Mouse (Mus musculus): ENCODE measurements around the gene Mrpl38. TPM values are rescaled to one million over a fixed set of nuclear protein-coding genes. Genes with fewer than 3 reads are reported as not detected.

Mrpl38 gene
- polyA plus RNA-seq, 1 experiment, result 69.3 TPM

DNA sequence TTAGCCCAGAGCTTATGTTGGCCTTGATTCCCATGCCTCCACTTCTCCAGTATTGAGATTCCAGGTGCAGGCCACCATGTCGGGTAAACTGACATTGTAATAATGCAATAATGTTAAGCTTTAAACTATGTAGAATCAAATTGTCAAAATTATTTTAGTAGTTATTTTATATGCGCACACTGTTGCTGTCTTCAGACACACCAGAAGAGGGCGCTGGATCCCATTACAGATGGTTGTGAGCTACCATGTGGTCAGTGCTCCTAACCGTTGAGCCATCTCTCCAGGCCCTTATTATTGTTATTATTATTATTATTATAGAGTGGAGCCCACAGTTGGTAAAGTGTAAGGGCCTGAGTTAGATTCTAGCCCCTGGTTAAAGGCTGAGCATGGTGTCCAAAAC is 27.6 kb downstream of the Mrpl38 start:
- TF ChIP-seq CTCF (IDR thresholded peaks at IDR 0.05; ENCODE audit: low read depth, low read length) (peak; percentile 12), EP300 (IDR thresholded peaks at IDR 0.05; ENCODE audit: insufficient read depth, low read depth, low read length) (no peak)
- Histone ChIP-seq H3K27me3 (ENCODE audit: control insufficient read depth, insufficient read depth, low read length, poor library complexity, severe bottlenecking) (peaks cover 11% of the 10 kb centered on the region), H3K9ac (ENCODE audit: low read depth, poor library complexity, severe bottlenecking) (no peak overlapping the region), H3K4me1 (ENCODE audit: control insufficient read depth, insufficient read depth, low read length) (peaks cover 6% of the 10 kb centered on the region), H3K36me3 (ENCODE audit: control insufficient read depth, insufficient read depth, low read length, poor library complexity, severe bottlenecking) (no peaks in the 10 kb centered on the region), H3K27ac (ENCODE audit: insufficient read depth, low read length) (no peak overlapping the region), H3K4me3 (ENCODE audit: low read depth, low read length) (no peak overlapping the region), H3K9me3 (replicated peaks; ENCODE audit: control insufficient read depth, insufficient read depth, low read length, poor library complexity, severe bottlenecking) (no peaks in the 10 kb centered on the region)

DNA sequence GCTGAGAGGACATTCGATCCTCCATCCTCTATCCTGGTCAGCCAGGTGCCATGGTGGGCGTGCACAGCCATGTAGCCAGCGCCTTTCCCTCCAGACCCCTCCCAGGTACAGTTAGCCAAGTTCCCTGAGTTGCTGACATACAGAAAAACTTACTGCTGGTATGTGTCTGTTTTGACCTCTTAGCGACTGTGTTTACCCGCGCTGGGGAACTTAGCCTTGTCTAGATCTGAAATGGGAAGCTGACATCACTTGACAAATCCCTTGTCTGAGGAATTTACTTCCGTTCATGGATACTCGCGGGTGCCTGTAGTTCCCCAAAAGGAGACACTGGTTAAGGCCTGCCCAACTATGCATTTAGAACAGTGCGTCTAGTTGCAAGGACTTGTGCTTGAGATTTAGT is 28.1 kb downstream of the Mrpl38 start:
- Histone ChIP-seq H3K9ac (ENCODE audit: low read depth, poor library complexity, severe bottlenecking) (peak overlapping the region; percentile 47; the same call in 1 of the 2 replicates), H3K4me1 (ENCODE audit: control insufficient read depth, insufficient read depth, low read length) (peaks cover 6% of the 10 kb centered on the region), H3K27ac (ENCODE audit: insufficient read depth, low read length) (no peak overlapping the region)

DNA sequence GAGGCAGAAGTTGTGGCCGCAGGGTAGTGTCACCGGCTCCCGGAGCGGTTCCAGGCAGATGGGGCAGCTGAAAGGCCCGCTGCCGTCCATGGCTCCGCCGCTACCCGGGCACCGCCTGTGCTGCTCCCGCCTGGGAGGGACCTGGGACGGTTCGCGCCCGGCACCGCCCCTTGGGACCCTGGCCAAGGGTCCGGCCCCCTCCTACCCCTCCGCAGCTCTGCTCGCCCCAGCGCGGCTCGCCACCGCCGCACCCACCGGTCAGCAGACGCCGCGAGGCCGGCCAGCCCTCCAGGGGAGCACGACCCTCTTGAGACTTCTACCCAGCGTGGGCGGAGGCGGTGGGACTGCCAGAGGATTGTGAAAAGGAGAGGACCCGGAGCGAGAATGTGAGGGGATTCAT is 28.5 kb downstream of the Mrpl38 start:
- Histone ChIP-seq H3K27ac (ENCODE audit: insufficient read depth, low read length) (no peak overlapping the region), H3K27me3 (ENCODE audit: control insufficient read depth, insufficient read depth, low read length, poor library complexity, severe bottlenecking) (peaks cover 11% of the 10 kb centered on the region), H3K4me1 (ENCODE audit: control insufficient read depth, insufficient read depth, low read length) (peaks cover 6% of the 10 kb centered on the region), H3K4me3 (ENCODE audit: low read depth, low read length) (peak overlapping the region; percentile 40), H3K9ac (ENCODE audit: low read depth, poor library complexity, severe bottlenecking) (peak overlapping the region; percentile 47), H3K9me3 (replicated peaks; ENCODE audit: control insufficient read depth, insufficient read depth, low read length, poor library complexity, severe bottlenecking) (no peaks in the 10 kb centered on the region), H3K36me3 (ENCODE audit: control insufficient read depth, insufficient read depth, low read length, poor library complexity, severe bottlenecking) (no peaks in the 10 kb centered on the region)
- TF ChIP-seq POLR2A (IDR thresholded peaks at IDR 0.05; ENCODE audit: insufficient read depth, low read length) (no peak), EP300 (IDR thresholded peaks at IDR 0.05; ENCODE audit: insufficient read depth, low read depth, low read length) (no peak), CTCF (IDR thresholded peaks at IDR 0.05; ENCODE audit: low read depth, low read length) (no peak)

More for the DNA sequence above, 28.1 kb downstream of the Mrpl38 start:
- H3K27me3 ChIP-seq (ENCODE audit: control insufficient read depth, insufficient read depth, low read length, poor library complexity, severe bottlenecking), result peaks cover 11% of the 10 kb centered on the region
- H3K4me3 ChIP-seq (ENCODE audit: low read depth, low read length), result peak overlapping the region; percentile 40
- no peak for TF ChIP-seq POLR2A (IDR thresholded peaks at IDR 0.05; ENCODE audit: insufficient read depth, low read length)
- no peak for TF ChIP-seq EP300 (IDR thresholded peaks at IDR 0.05; ENCODE audit: insufficient read depth, low read depth, low read length)
- H3K36me3 ChIP-seq (ENCODE audit: control insufficient read depth, insufficient read depth, low read length, poor library complexity, severe bottlenecking), result no peaks in the 10 kb centered on the region
- H3K9me3 ChIP-seq (replicated peaks; ENCODE audit: control insufficient read depth, insufficient read depth, low read length, poor library complexity, severe bottlenecking), result no peaks in the 10 kb centered on the region

DNA sequence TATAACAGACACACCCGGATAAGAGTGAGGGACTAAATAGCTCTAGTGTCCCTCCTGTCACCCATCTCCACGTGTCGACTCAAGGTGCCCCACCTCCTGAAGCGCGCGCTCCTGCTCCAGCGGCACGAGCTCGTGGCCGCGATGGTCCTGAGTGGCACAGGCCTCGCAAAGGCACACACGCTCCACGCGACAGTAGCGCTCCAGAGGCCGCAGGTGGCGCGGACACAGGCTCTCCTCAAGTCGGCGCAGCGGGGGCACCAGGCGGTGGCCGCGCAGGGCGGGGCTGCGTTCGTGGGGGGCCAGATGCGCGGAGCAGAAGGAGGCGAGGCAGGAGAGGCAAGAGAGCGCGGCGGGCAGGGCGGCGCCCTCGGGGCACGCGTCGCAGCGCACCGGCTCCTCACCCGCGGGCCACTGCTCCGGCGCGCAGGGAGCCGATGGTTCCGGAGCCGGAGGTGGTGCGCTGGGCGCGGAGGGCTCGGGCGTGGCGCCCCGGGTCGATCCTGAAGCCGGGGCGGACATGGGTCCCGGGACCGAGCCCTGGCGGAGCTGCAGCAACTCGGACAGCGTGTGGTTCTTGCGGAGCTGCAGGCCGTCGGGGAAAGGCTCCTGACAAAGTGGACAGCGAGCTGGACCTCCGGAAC is 29.1 kb downstream of the Mrpl38 start:
- Histone ChIP-seq H3K4me3 (ENCODE audit: low read depth, low read length) (peak overlapping the region; percentile 40), H3K9ac (ENCODE audit: low read depth, poor library complexity, severe bottlenecking) (peak overlapping the region; percentile 47), H3K27me3 (ENCODE audit: control insufficient read depth, insufficient read depth, low read length, poor library complexity, severe bottlenecking) (peaks cover 11% of the 10 kb centered on the region), H3K9me3 (replicated peaks; ENCODE audit: control insufficient read depth, insufficient read depth, low read length, poor library complexity, severe bottlenecking) (no peaks in the 10 kb centered on the region), H3K36me3 (ENCODE audit: control insufficient read depth, insufficient read depth, low read length, poor library complexity, severe bottlenecking) (no peaks in the 10 kb centered on the region), H3K27ac (ENCODE audit: insufficient read depth, low read length) (no peak overlapping the region), H3K4me1 (ENCODE audit: control insufficient read depth, insufficient read depth, low read length) (peaks cover 6% of the 10 kb centered on the region)
- no peak for TF ChIP-seq CTCF (IDR thresholded peaks at IDR 0.05; ENCODE audit: low read depth, low read length)

DNA sequence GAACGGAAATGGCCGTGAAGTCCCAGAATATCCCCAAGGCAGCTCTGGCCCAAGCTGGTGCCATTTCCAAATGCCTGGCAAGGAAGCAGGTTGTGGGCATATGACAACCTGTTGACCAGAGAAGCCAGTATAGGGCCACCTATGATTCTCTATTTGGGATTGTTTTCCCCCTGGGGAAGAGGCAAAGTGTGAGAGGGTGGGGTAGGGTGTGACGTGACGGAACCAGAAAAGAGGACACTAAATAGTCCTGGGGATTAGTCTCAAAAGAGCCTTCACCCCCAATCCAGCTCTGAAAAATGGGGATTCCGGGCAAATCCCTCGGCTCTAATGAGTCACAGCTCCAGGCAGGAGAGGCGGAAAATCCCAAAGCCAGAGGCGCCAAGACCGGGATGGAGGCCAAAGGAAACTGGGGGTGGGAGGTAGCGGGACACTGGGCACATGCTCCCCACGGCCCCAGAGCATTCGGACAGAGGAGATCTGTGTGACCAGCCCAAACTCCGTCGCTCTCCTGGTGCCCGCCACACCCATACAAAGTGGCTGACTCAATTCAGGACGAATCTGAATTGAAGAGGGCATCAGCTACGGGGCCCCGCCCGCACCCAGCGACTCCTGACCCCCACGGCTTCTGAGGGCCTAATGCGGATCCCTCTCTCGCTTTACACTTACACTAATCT is 30.1 kb downstream of the Mrpl38 start:
- Histone ChIP-seq H3K9me3 (replicated peaks; ENCODE audit: control insufficient read depth, insufficient read depth, low read length, poor library complexity, severe bottlenecking) (no peaks in the 10 kb centered on the region), H3K4me1 (ENCODE audit: control insufficient read depth, insufficient read depth, low read length) (peaks cover 11% of the 10 kb centered on the region), H3K27me3 (ENCODE audit: control insufficient read depth, insufficient read depth, low read length, poor library complexity, severe bottlenecking) (peaks cover 11% of the 10 kb centered on the region), H3K27ac (ENCODE audit: insufficient read depth, low read length) (no peak overlapping the region), H3K4me3 (ENCODE audit: low read depth, low read length) (peak overlapping the region; percentile 58), H3K9ac (ENCODE audit: low read depth, poor library complexity, severe bottlenecking) (peak overlapping the region; percentile 45), H3K36me3 (ENCODE audit: control insufficient read depth, insufficient read depth, low read length, poor library complexity, severe bottlenecking) (no peaks in the 10 kb centered on the region)
- TF ChIP-seq POLR2A (IDR thresholded peaks at IDR 0.05; ENCODE audit: insufficient read depth, low read length), result no peak
- no peak for TF ChIP-seq EP300 (IDR thresholded peaks at IDR 0.05; ENCODE audit: insufficient read depth, low read depth, low read length)
- no peak for TF ChIP-seq CTCF (IDR thresholded peaks at IDR 0.05; ENCODE audit: low read depth, low read length)

DNA sequence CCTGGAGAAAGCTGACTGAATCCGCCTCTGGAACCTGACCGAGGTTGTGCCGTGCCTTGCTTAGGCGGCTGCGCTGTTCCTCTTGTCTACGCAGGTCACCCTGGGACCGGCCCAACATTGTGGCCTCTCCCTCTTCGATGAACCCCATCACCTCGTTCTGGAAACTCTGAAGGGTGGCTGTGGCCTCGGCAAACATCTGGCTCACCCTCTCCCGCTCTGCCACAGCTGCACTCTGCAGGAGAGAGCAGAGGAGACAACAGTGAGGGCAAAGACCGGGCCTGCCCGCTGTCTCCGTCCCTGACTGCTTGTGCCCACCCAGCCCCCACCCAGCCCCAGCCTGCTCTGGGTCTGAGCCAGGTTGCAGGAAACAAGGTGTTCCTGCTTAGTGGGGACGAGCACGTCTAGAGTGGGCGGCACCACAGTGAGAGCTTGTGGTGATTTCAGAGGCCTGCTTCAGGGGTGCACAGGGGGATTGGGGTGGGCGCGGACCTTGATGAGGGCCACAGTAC is 30.8 kb downstream of the Mrpl38 start:
- H3K27me3 ChIP-seq (ENCODE audit: control insufficient read depth, insufficient read depth, low read length, poor library complexity, severe bottlenecking), result peaks cover 11% of the 10 kb centered on the region
- no peaks in the 10 kb centered on the region for H3K9me3 ChIP-seq (replicated peaks; ENCODE audit: control insufficient read depth, insufficient read depth, low read length, poor library complexity, severe bottlenecking)
- peak overlapping the region; percentile 45 for H3K9ac ChIP-seq (ENCODE audit: low read depth, poor library complexity, severe bottlenecking)
- peaks cover 11% of the 10 kb centered on the region for H3K4me1 ChIP-seq (ENCODE audit: control insufficient read depth, insufficient read depth, low read length)
- TF ChIP-seq EP300 (IDR thresholded peaks at IDR 0.05; ENCODE audit: insufficient read depth, low read depth, low read length) (no peak), POLR2A (IDR thresholded peaks at IDR 0.05; ENCODE audit: insufficient read depth, low read length) (no peak), CTCF (IDR thresholded peaks at IDR 0.05; ENCODE audit: low read depth, low read length) (no peak)
- H3K36me3 ChIP-seq (ENCODE audit: control insufficient read depth, insufficient read depth, low read length, poor library complexity, severe bottlenecking), result no peaks in the 10 kb centered on the region
- peak overlapping the region; percentile 58 for H3K4me3 ChIP-seq (ENCODE audit: low read depth, low read length)
- no peak overlapping the region for H3K27ac ChIP-seq (ENCODE audit: insufficient read depth, low read length)
